Comparison of ENCODE assay signal across 15 mouse cellular contexts in genomic region chr1:97902830-97903229, GRCm38 (mm10).
"Had no signal": no experiment of that assay in that cellular context is flagged by ENCODE, and none has a peak within 500 bp of the region (broad histone marks: within the 10 kb centered on the region; RNA-seq: fewer than 3 reads in every experiment).

No protein-coding gene starts in this region.

- H3K4me2 ChIP-seq: neural tube, embryonic 15.5 days; stomach, embryonic 15.5 days had no signal

- H3K9ac ChIP-seq: neural tube, embryonic 15.5 days; stomach, embryonic 15.5 days had no signal

- H3K27me3 ChIP-seq: neural tube, embryonic 15.5 days; stomach, embryonic 15.5 days had no signal

- H3K36me3 ChIP-seq: neural tube, embryonic 15.5 days; stomach, embryonic 15.5 days had no signal

- DNase-seq: retina, postnatal 1 day; right cerebral cortex, adult 18-20 months; right cerebral cortex, postnatal 14 days; right cerebral cortex, postnatal 25 days; right cerebral cortex, postnatal 4 days; spleen, adult 18-20 months; thymus, adult 18-20 months; thymus, adult 2 months; thymus, postnatal 14 days; thymus, postnatal 25 days; thymus, postnatal 36 days; thymus, postnatal 4 days had no signal

- H3K9me3 ChIP-seq: neural tube, embryonic 15.5 days; stomach, embryonic 15.5 days had no signal

- H3K4me1 ChIP-seq: neural tube, embryonic 15.5 days; stomach, embryonic 15.5 days had no signal

- H3K27ac ChIP-seq: neural tube, embryonic 15.5 days; stomach, embryonic 15.5 days; stomach, postnatal 0 days had no signal

- H3K4me3 ChIP-seq: neural tube, embryonic 15.5 days; stomach, embryonic 15.5 days had no signal
